Mouse (Mus musculus) c-Kit-negative CD71-positive TER-119-positive erythroid progenitor cells, embryonic 14.5 days (primary cell): ENCODE measurements around the gene Irs2.
A peak's percentile ranks its signal among the peaks of the same experiment; 100 is the strongest.

ENCODE experiments used
- DNase-seq: peaks from one replicate; pipeline ENCODE4 v3.0.0-alpha.2; 2013; ENCODE audit warnings: low read depth, low spot score

Gene Irs2

GRCm38 (mm10) chr8:11009431-11010071 is 1.3 kb upstream of the Irs2 start:
- DNase-seq = peak; percentile 75

DNA sequence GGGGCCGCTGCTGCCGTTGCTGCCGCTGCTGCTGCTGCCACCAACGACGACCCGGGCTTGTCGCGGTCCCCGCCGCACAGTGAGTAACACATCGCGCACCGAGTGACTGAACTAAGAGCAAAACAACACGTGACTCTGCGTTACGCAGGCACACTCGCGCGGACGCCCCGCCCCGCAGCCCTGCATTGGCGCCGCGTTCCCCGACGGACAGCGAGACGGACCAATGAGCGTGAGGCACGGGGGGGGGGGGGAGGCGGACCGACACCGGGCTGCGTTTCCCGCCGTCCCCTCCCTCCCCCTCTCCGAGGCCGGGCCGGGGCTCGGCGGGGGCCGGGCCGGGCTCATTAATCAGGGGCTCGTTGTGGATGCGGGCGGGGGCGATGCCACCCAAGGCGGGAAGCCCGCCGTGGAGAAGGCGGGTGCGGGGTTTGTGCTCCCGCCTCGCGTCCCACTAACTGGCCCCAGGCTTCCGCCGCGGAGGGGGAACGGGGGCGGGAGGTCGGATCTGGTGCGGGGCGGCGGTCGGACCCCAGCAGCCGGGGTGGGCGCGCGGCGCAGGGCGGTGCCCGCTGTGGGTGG is 673 bp upstream of the Irs2 start:
- DNase-seq = peak; percentile 92

GRCm38 (mm10) chr8:11007581-11008378 is 478 bp downstream of the Irs2 start:
- peak; percentile 55 for DNase-seq

GRCm38 (mm10) chr8:11007001-11007580 is 1.2 kb downstream of the Irs2 start:
- peak; percentile 75 for DNase-seq

GRCm38 (mm10) chr8:11006276-11006630 is 2.0 kb downstream of the Irs2 start:
- DNase-seq = no peak

GRCm38 (mm10) chr8:11005460-11006275 is 2.6 kb downstream of the Irs2 start:
- no peak for DNase-seq

GRCm38 (mm10) chr8:11004781-11005459 is 3.3 kb downstream of the Irs2 start:
- no peak for DNase-seq

GRCm38 (mm10) chr8:11003917-11004470 is 4.3 kb downstream of the Irs2 start:
- no peak for DNase-seq

GRCm38 (mm10) chr8:11003253-11003652 is 5.0 kb downstream of the Irs2 start:
- no peak for DNase-seq

- no peak for DNase-seq
Observed at GRCm38 (mm10) chr8:11002816-11003215, 5.4 kb downstream of the Irs2 start.

DNA sequence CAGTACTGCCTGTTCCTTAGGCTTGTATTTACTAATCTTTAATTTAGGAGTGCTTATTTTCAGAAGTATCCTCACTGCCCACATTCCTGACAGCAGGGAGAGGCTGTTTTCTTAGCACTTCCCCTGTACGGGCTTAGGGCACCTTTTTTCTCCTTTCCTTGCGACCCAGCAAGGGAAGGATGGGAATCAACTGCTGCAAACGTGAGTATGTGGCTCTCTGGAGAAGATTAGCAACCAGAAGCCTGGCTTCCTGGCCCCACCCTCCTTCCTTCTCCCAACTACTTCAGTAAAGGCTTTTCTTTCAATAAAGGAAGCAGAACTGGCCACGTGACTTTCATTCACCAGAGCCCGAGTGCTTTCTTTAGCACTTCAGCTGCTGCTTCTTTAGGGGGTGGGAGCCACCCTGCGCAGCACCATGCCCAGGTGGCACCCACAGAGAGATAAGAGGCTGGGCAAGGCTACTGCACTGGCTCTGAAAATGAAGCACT is 7.2 kb downstream of the Irs2 start:
- no peak for DNase-seq

- no peak for DNase-seq
Observed at GRCm38 (mm10) chr8:10999538-10999937, 8.7 kb downstream of the Irs2 start.

GRCm38 (mm10) chr8:10996247-10996646 is 12.0 kb downstream of the Irs2 start:
- no peak for DNase-seq

DNA sequence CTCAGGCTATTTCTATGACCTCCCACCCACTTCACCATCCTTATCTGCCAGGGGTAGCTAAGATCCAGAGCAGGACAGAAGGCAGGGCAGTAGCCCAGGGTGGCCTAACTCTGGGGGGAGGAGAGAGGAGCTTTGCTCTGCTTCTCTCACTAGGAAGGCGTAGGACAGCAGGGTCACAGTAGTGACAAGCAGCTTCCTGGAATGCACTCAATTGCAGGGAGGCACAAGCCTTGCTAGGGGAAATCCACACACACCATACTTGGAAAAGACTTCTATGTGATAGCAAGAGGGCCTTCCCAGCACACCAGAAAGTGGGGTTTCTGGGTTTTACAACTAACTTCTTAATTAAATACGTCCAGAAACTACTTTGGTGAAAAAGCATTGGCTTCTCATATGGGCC is 12.5 kb downstream of the Irs2 start:
- DNase-seq = no peak

- DNase-seq = no peak
Observed at GRCm38 (mm10) chr8:10994390-10994954, 13.8 kb downstream of the Irs2 start.

DNA sequence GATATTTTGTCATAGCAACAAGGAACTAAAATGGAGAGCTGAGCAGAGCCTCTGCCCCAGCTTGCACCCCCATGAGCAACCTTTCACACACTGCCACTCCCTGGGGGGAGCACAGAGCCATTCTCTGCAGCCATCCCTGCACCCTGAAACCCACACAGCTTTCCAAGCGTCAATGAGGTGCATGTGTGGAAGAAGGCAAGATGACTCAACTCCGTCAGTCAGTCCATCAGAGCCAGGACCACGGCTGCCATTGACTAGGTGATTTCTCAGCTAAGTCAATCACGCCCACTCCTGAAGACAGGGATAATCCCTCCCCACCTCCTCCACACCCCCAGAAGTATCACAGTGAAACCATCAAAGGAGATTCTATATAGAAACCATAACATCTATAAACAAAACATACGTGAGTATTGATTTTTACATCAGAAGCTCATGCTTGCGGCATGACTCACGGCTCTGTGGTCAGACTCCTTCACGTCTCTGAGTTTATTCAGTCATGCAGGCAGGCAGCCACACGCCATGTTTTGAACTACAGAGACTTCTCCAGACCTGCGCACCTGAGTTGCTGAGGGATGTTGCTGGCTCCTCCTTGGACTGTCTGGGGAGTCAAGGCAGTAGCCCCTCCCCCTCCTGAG is 14.6 kb downstream of the Irs2 start:
- DNase-seq = no peak

GRCm38 (mm10) chr8:10992081-10992480 is 16.2 kb downstream of the Irs2 start:
- DNase-seq = no peak

GRCm38 (mm10) chr8:10991323-10991722 is 16.9 kb downstream of the Irs2 start:
- DNase-seq = no peak

GRCm38 (mm10) chr8:10990421-10991110 is 17.7 kb downstream of the Irs2 start:
- no peak for DNase-seq
